ENCODE assay signal across 22 mouse cellular contexts in genomic region chr19:36698200-36698599, GRCm38 (mm10). TPM values are rescaled to one million over a fixed set of nuclear protein-coding genes. Genes with fewer than 3 reads are reported as not detected.
DNase-seq lines count a peak whose midpoint lies in the region; ATAC-seq and TF ChIP-seq lines count a peak whose summit lies in the region.
"Had no signal": no experiment of that assay in that cellular context is flagged by ENCODE, and none has a peak within 500 bp of the region (broad histone marks: within the 10 kb centered on the region; RNA-seq: fewer than 3 reads in every experiment).

No protein-coding gene starts in this region.

- no peaks in the 10 kb centered on the region for H3K9me3 ChIP-seq in heart, embryonic 10.5 days
- H3K9me3 ChIP-seq in heart, embryonic 11.5 days (replicated peaks; ENCODE audit: control insufficient read depth, low read length), result peaks cover 4% of the 10 kb centered on the region; the same call in 1 of the 2 replicates
- H3K9me3 ChIP-seq in heart, postnatal 0 days (replicated peaks; ENCODE audit: control insufficient read depth, low read length), result 0 out of 2 replicates have a peak, but pooled peaks cover 8% of the 10 kb centered on the region
- H3K9me3 ChIP-seq: embryonic facial prominence, embryonic 15.5 days; forebrain, embryonic 15.5 days; intestine, embryonic 15.5 days had no signal

- 83% methylated on average over 3 of the region's 3 CpGs for WGBS in heart, embryonic 10.5 days
- 66% methylated on average over 3 of the region's 3 CpGs for WGBS in heart, embryonic 11.5 days (ENCODE audit: insufficient replicate concordance)
- WGBS in heart, postnatal 0 days, result 53% methylated on average over 3 of the region's 3 CpGs

- H3K27me3 ChIP-seq in heart, embryonic 10.5 days (ENCODE audit: insufficient read depth, poor library complexity, severe bottlenecking), result no peaks in the 10 kb centered on the region
- no peaks in the 10 kb centered on the region for H3K27me3 ChIP-seq in heart, embryonic 11.5 days (ENCODE audit: control insufficient read depth, insufficient read depth, low read length)
- no peaks in the 10 kb centered on the region for H3K27me3 ChIP-seq in heart, postnatal 0 days (ENCODE audit: control insufficient read depth, insufficient read depth, low read length)
- H3K27me3 ChIP-seq: embryonic facial prominence, embryonic 15.5 days; forebrain, embryonic 15.5 days; intestine, embryonic 15.5 days had no signal

- no peak for TF ChIP-seq EP300 in heart, postnatal 0 days (IDR thresholded peaks at IDR 0.05; ENCODE audit: low read depth)

- peak overlapping the region; percentile 82; the same call in 1 of the 2 replicates for H3K27ac ChIP-seq in heart, embryonic 10.5 days
- H3K27ac ChIP-seq in heart, embryonic 11.5 days (ENCODE audit: low read depth, low read length), result no peak overlapping the region
- peak overlapping the region; percentile 89; the same call in 1 of the 2 replicates for H3K27ac ChIP-seq in heart, postnatal 0 days (ENCODE audit: low read depth)
- H3K27ac ChIP-seq: embryonic facial prominence, embryonic 15.5 days; forebrain, embryonic 15.5 days; hindbrain, embryonic 10.5 days; intestine, embryonic 15.5 days had no signal

- intact Hi-C loops in gastrocnemius, postnatal 36 days (cut with DNase I), result no loop called here
- intact Hi-C loops in heart, postnatal 36 days (cut with DNase I), result no loop called here

- ATAC-seq in heart, embryonic 11.5 days (replicated peaks; ENCODE audit: insufficient number of reproducible peaks, low FRiP score, low TSS enrichment), result no peak
- peak; percentile 30; the same call in 1 of the 2 replicates for ATAC-seq in heart, postnatal 0 days (ENCODE audit: insufficient read depth, low read depth)
- ATAC-seq: forebrain, embryonic 15.5 days; intestine, embryonic 15.5 days had no signal

- no peak overlapping the region for H3K9ac ChIP-seq in heart, embryonic 11.5 days (ENCODE audit: low read depth, low read length)
- H3K9ac ChIP-seq in heart, postnatal 0 days (replicated peaks; ENCODE audit: low read depth, low read length), result no peak overlapping the region
- H3K9ac ChIP-seq: embryonic facial prominence, embryonic 15.5 days; forebrain, embryonic 15.5 days; hindbrain, embryonic 14.5 days; intestine, embryonic 15.5 days had no signal

- no peak overlapping the region for H3K4me3 ChIP-seq in heart, embryonic 10.5 days
- H3K4me3 ChIP-seq in heart, embryonic 11.5 days (ENCODE audit: low read depth, low read length), result no peak overlapping the region
- no peak overlapping the region for H3K4me3 ChIP-seq in heart, postnatal 0 days (ENCODE audit: low read depth, low read length)
- H3K4me3 ChIP-seq: embryonic facial prominence, embryonic 15.5 days; erythroblast, embryonic 14.5 days; forebrain, embryonic 15.5 days; hindbrain, embryonic 10.5 days; intestine, embryonic 15.5 days had no signal

- H3K4me2 ChIP-seq in heart, embryonic 11.5 days, result no peak overlapping the region; the same call in 1 of the 2 replicates
- H3K4me2 ChIP-seq in heart, postnatal 0 days (ENCODE audit: low read depth, low read length), result no peak overlapping the region
- H3K4me2 ChIP-seq: embryonic facial prominence, embryonic 15.5 days; forebrain, embryonic 15.5 days; hindbrain, embryonic 14.5 days; intestine, embryonic 15.5 days had no signal

- peaks cover 37% of the 10 kb centered on the region for H3K4me1 ChIP-seq in heart, embryonic 10.5 days
- H3K4me1 ChIP-seq in heart, embryonic 11.5 days (ENCODE audit: control insufficient read depth, insufficient read depth, low read length), result peaks cover 36% of the 10 kb centered on the region
- peaks cover 37% of the 10 kb centered on the region for H3K4me1 ChIP-seq in heart, postnatal 0 days (ENCODE audit: control insufficient read depth, insufficient read depth)

- no peak for TF ChIP-seq CTCF in heart, postnatal 0 days (IDR thresholded peaks at IDR 0.05; ENCODE audit: low read depth)

- DNase-seq in gastrocnemius, adult 18-20 months (ENCODE audit: low spot score), result peak; percentile 55
- no peak for DNase-seq in gastrocnemius, postnatal 36 days
- DNase-seq in heart, embryonic 10.5 days (ENCODE audit: low spot score), result no peak
- no peak for DNase-seq in heart, postnatal 0 days (ENCODE audit: low spot score)
- DNase-seq in heart, postnatal 36 days, result no peak
- no peak for DNase-seq in right cerebral cortex, postnatal 25 days
- DNase-seq: adrenal gland, postnatal 10 days; cerebellum, adult 11 months; cerebellum, adult 8-10 months; cerebellum, postnatal 14 days; embryo, embryonic 11 days; kidney, adult 18-20 months had no signal

- no peaks in the 10 kb centered on the region for H3K36me3 ChIP-seq in heart, embryonic 10.5 days
- no peaks in the 10 kb centered on the region; the same call in 1 of the 2 replicates for H3K36me3 ChIP-seq in heart, embryonic 11.5 days (ENCODE audit: control insufficient read depth, insufficient read depth, low read length)
- no peaks in the 10 kb centered on the region for H3K36me3 ChIP-seq in heart, postnatal 0 days (replicated peaks; ENCODE audit: control insufficient read depth, insufficient read depth, low read length)
- H3K36me3 ChIP-seq: embryonic facial prominence, embryonic 15.5 days; forebrain, embryonic 15.5 days; hindbrain, embryonic 10.5 days; intestine, embryonic 15.5 days had no signal

RNA-seq across cellular contexts. Expression of gene Ppp1r3c, which starts 38.3 kb away (rescaled TPM):
- 100 to 1,000 TPM; 493 to 680 TPM for total RNA-seq in gastrocnemius, adult 18-20 months (2021)
- 100 to 1,000 TPM; 226 to 705 TPM for total RNA-seq in gastrocnemius, postnatal 36 days (2021)
- 31.3 and 46.9 TPM in 2 replicates for polyA plus RNA-seq in heart, embryonic 10.5 days (2016; fragmentation: Nextera tagmentation; extraction: Ambion mirVana)
- 58.4 and 72.9 TPM in 2 replicates for polyA plus RNA-seq in heart, embryonic 11.5 days (2014; fragmentation: Nextera tagmentation; extraction: Ambion mirVana)
- 35.1 and 56.9 TPM in 2 replicates for total RNA-seq in heart, postnatal 0 days (2014; rRNA removed; ENCODE audit: low replicate concordance)
- polyA plus RNA-seq in heart, postnatal 0 days (2015; fragmentation: Nextera tagmentation; extraction: Ambion mirVana), result 39.0 and 44.6 TPM in 2 replicates
- total RNA-seq in heart, postnatal 36 days (2021), result 100 to 1,000 TPM in 1 of 2 experiments, 10 to 100 TPM in 1; 65.8 to 116 TPM
- total RNA-seq: common myeloid progenitor, adult 5-6 weeks; MEL had no signal
- polyA plus RNA-seq: C2C12; erythroblast, embryonic 14.5 days had no signal
